Mouse (Mus musculus) forebrain, embryonic 14.5 days (tissue): ENCODE measurements around the gene Elmod1. TPM values are rescaled to one million over a fixed set of nuclear protein-coding genes. Genes with fewer than 3 reads are reported as not detected.

Experiments
- ATAC-seq: fragments of 200-750 bp; cut with Nextera tagmentation; 2 replicates; pipeline ENCODE4 v1.8.0; 2017; ENCODE audit warnings: mild to moderate bottlenecking, moderate library complexity
- DNase-seq: peaks from one replicate; pipeline ENCODE4 v3.0.0-alpha.2; 2015; ENCODE audit warnings: low spot score
- H3K27ac ChIP-seq: fragments of 300-500 bp; sonication (generic); 2 replicates; pipeline ENCODE4 v1.5.1; 2014; ENCODE audit warnings: low read depth, mild to moderate bottlenecking, control low read depth, low read length, moderate library complexity
- H3K27me3 ChIP-seq: fragments of 300-500 bp; sonication (generic); replicated peaks from 2 replicates; pipeline ENCODE4 v1.6.1; 2014; ENCODE audit warnings: low read length, control low read depth, mixed read lengths; ENCODE audit not compliant: control insufficient read depth, insufficient read depth
- H3K36me3 ChIP-seq: fragments of 300-500 bp; sonication (generic); 2 replicates; pipeline ENCODE4 v1.6.1; 2014; ENCODE audit warnings: low read length, control low read depth; ENCODE audit not compliant: control insufficient read depth, insufficient read depth
- H3K4me1 ChIP-seq: fragments of 300-500 bp; sonication (generic); 2 replicates; pipeline ENCODE4 v1.6.1; 2014; ENCODE audit warnings: antibody characterized with exemption, low read length, control low read depth; ENCODE audit not compliant: control insufficient read depth, insufficient read depth
- H3K4me2 ChIP-seq: fragments of 300-500 bp; sonication (generic); 2 replicates; pipeline ENCODE4 v1.6.1; 2014; ENCODE audit warnings: mild to moderate bottlenecking, control low read depth, low read length
- H3K4me3 ChIP-seq: fragments of 300-500 bp; sonication (generic); 2 replicates; pipeline ENCODE4 v1.5.1; 2014; ENCODE audit warnings: low read depth, low read length, control low read depth
- H3K9ac ChIP-seq: fragments of 300-500 bp; sonication (generic); 2 replicates; pipeline ENCODE4 v1.6.1; 2014; ENCODE audit warnings: mild to moderate bottlenecking, low read length, control low read depth, moderate library complexity
- H3K9me3 ChIP-seq: fragments of 300-500 bp; sonication (generic); replicated peaks from 2 replicates; pipeline ENCODE4 v1.6.1; 2016; ENCODE audit warnings: low read length, control low read depth, mixed read lengths; ENCODE audit not compliant: control insufficient read depth
- WGBS: fragments of 180-500 bp; shearing (Covaris S2); extraction: QIAGEN DNeasy Blood & Tissue Kit; methylation state at CpG from one replicate; pipeline ENCODE4 v1.1.7; 2014; 5-methylcytosine and 5-hydroxymethylcytosine counted together
- polyA plus RNA-seq: library from polyadenylated mRNA; unstranded; fragments of >200 nt; fragmentation: Nextera tagmentation; extraction: Ambion mirVana; gene quantifications from 2 replicates; pipeline ENCODE4 v1.2.1, GENCODE M21; 2014

The Elmod1 gene
- polyA plus RNA-seq, 1 experiment from 2014 or later = 11.6 TPM

- 77% methylated on average over 7 of the region's 7 CpGs for WGBS
Observed at GRCm38 (mm10) chr9:53895827-53896226, 79.3 kb downstream of the Elmod1 start.

GRCm38 (mm10) chr9:53890075-53890474 is 85.0 kb downstream of the Elmod1 start:
- no peak overlapping the region for H3K9ac ChIP-seq
- no peaks in the 10 kb centered on the region for H3K4me1 ChIP-seq
- H3K27ac ChIP-seq = no peak overlapping the region
- peak; percentile 82 for DNase-seq
- ATAC-seq = peak; percentile 77
- no peaks in the 10 kb centered on the region for H3K27me3 ChIP-seq
- no peaks in the 10 kb centered on the region for H3K9me3 ChIP-seq
- no peaks in the 10 kb centered on the region for H3K36me3 ChIP-seq
- WGBS = 4% methylated on average over 1 of the region's 1 CpGs
- no peak overlapping the region for H3K4me3 ChIP-seq
- no peak overlapping the region for H3K4me2 ChIP-seq

More at GRCm38 (mm10) chr9:53895827-53896226, 79.3 kb downstream of the Elmod1 start:
- H3K27ac ChIP-seq = no peak overlapping the region
- H3K27me3 ChIP-seq = no peaks in the 10 kb centered on the region
- H3K9ac ChIP-seq = no peak overlapping the region
- ATAC-seq (no peak), DNase-seq (no peak)
- H3K4me2 ChIP-seq = no peak overlapping the region
- no peaks in the 10 kb centered on the region for H3K9me3 ChIP-seq
- no peak overlapping the region for H3K4me3 ChIP-seq
- no peaks in the 10 kb centered on the region for H3K4me1 ChIP-seq
- no peaks in the 10 kb centered on the region for H3K36me3 ChIP-seq

- Histone ChIP-seq H3K9me3 (no peaks in the 10 kb centered on the region), H3K27ac (no peak overlapping the region), H3K4me1 (no peaks in the 10 kb centered on the region), H3K9ac (no peak overlapping the region), H3K4me2 (no peak overlapping the region), H3K36me3 (no peaks in the 10 kb centered on the region), H3K27me3 (no peaks in the 10 kb centered on the region), H3K4me3 (no peak overlapping the region)
- peak; percentile 70 for DNase-seq
- 82% methylated on average over 23 of the region's 23 CpGs for WGBS
- ATAC-seq = peak; percentile 82; the same call in 1 of the 2 replicates
Observed at GRCm38 (mm10) chr9:53883588-53884280, 91.4 kb downstream of the Elmod1 start.

- Histone ChIP-seq H3K4me1 (no peaks in the 10 kb centered on the region), H3K4me2 (no peak overlapping the region), H3K27ac (no peak overlapping the region), H3K9me3 (no peaks in the 10 kb centered on the region), H3K36me3 (no peaks in the 10 kb centered on the region), H3K9ac (no peak overlapping the region), H3K27me3 (no peaks in the 10 kb centered on the region), H3K4me3 (no peak overlapping the region)
- ATAC-seq (no peak), DNase-seq (peak; percentile 34)
- WGBS = 23% methylated on average over 2 of the region's 2 CpGs
Observed at GRCm38 (mm10) chr9:53877423-53877822, 97.7 kb downstream of the Elmod1 start.

GRCm38 (mm10) chr9:53873239-53873638 is 101.9 kb downstream of the Elmod1 start:
- Histone ChIP-seq H3K27ac (no peak overlapping the region), H3K4me2 (no peak overlapping the region), H3K27me3 (no peaks in the 10 kb centered on the region), H3K9ac (no peak overlapping the region), H3K9me3 (0 out of 2 replicates have a peak, but pooled peaks cover 2% of the 10 kb centered on the region), H3K36me3 (no peaks in the 10 kb centered on the region), H3K4me3 (no peak overlapping the region), H3K4me1 (no peaks in the 10 kb centered on the region)
- 88% methylated on average over 8 of the region's 8 CpGs for WGBS
- ATAC-seq (no peak), DNase-seq (no peak)

Other genes starting within 250 kb of the Elmod1 start
- 7.6 and 9.5 TPM in 2 replicates for gene Slc35f2, start 203.8 kb downstream of the Elmod1 start, polyA plus RNA-seq
- 0.99 and 2.0 TPM in 2 replicates for gene Sln, start 125.1 kb downstream of the Elmod1 start, polyA plus RNA-seq
- gene Tnfaip8l3, start 93.1 kb upstream of the Elmod1 start, polyA plus RNA-seq = 0.37 and 0.52 TPM in 2 replicates